Mouse (Mus musculus) frontal cortex, adult 2 months (tissue): ENCODE measurements at regions not wholly inside any gene's neighbourhood (a gene's known extent, or its start where the extent isn't known, plus 50 kb on each side); places are given as distances from the start of the nearest gene placed in this dataset.

Source experiments
- DNase-seq, 2 experiments: peaks; one replicate each; pipeline ENCODE4 v3.0.0; 2022; ENCODE audit warnings: low spot score in 1 of 2; ENCODE audit errors: extremely low spot score in 1 of 2

GRCm38 (mm10) chr8:50387189-50387588 is 1543.4 kb upstream of the Tenm3 start:
- no peak for DNase-seq

GRCm38 (mm10) chr8:50383697-50384096 is 1539.9 kb upstream of the Tenm3 start:
- no peak for DNase-seq

GRCm38 (mm10) chr8:50379745-50380144 is 1536.0 kb upstream of the Tenm3 start:
- DNase-seq: no peak

GRCm38 (mm10) chr8:50373790-50374189 is 1530.0 kb upstream of the Tenm3 start:
- no peak for DNase-seq

- DNase-seq: no peak
These were observed 1482.7 kb upstream of the Tenm3 start for GRCm38 (mm10) chr8:50326485-50326884.

- DNase-seq: no peak
These were observed 1477.7 kb upstream of the Tenm3 start for GRCm38 (mm10) chr8:50321356-50321963.

GRCm38 (mm10) chr8:50316641-50317040 is 1472.9 kb upstream of the Tenm3 start:
- peak in 1 of 2 experiments; percentile 20 for DNase-seq

GRCm38 (mm10) chr8:50310308-50310707 is 1466.6 kb upstream of the Tenm3 start:
- no peak for DNase-seq

- no peak for DNase-seq
These were observed 1456.6 kb upstream of the Tenm3 start for GRCm38 (mm10) chr8:50300316-50300715.

- DNase-seq: peak; percentile 77 to 98
These were observed 1449.8 kb upstream of the Tenm3 start for GRCm38 (mm10) chr8:50293501-50293900.

- peak in 1 of 2 experiments; percentile 82 for DNase-seq
These were observed 1448.4 kb upstream of the Tenm3 start for GRCm38 (mm10) chr8:50292158-50292557.

GRCm38 (mm10) chr8:50276346-50276745 is 1432.6 kb upstream of the Tenm3 start:
- DNase-seq: peak; percentile 15 to 32

GRCm38 (mm10) chr8:50264757-50265156 is 1421.0 kb upstream of the Tenm3 start:
- no peak for DNase-seq
